Mouse (Mus musculus): ENCODE measurements at regions not wholly inside any gene's neighbourhood (a gene's known extent, or its start where the extent isn't known, plus 50 kb on each side); places are given as distances from the start of the nearest gene placed in this dataset.

DNA sequence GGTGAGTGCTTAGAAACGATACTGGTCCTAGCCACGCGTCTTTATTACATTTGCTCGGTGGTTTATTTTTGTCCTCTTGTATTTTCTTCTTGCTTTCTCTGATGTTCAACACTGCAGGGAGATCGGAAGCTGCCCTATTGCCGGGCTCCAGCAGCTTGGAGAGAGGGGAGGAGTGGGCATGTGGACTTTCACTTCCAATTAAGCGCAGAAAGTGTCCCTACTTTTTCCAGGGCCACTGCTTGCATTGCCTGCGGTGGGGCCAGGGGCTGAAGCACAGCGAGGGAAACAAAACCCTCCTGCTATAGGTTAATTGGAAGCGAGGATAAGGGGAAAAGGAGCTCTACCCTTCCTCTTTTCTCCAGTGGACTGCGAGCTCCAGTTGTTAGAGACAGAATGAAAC, 114.4 kb upstream of the Cdh6 start:
- TF ChIP-seq CTCF (IDR thresholded peaks at IDR 0.05; ENCODE audit: borderline replicate concordance, insufficient read depth, low read depth, low read length) (no peak), POLR2A (IDR thresholded peaks at IDR 0.05; ENCODE audit: borderline replicate concordance, insufficient read depth, low read length) (no peak)

All from cerebellum, adult 2 months (tissue).